Mouse (Mus musculus) cerebellum, adult 8-10 months (tissue): ENCODE data around the gene Chrm3.

Source experiments
- DNase-seq: peaks from one replicate; pipeline ENCODE4 v3.0.0; 2022

Gene Chrm3

GRCm38 (mm10) chr13:9977699-9978098, 382.9 kb downstream of the Chrm3 start:
- no peak for DNase-seq

- no peak for DNase-seq
Measured at GRCm38 (mm10) chr13:9973742-9974321, 386.8 kb downstream of the Chrm3 start.

GRCm38 (mm10) chr13:9971845-9972244, 388.8 kb downstream of the Chrm3 start:
- DNase-seq, result no peak

GRCm38 (mm10) chr13:9952619-9953018, 408.0 kb downstream of the Chrm3 start:
- no peak for DNase-seq

- no peak for DNase-seq
Measured at GRCm38 (mm10) chr13:9951376-9951775, 409.3 kb downstream of the Chrm3 start.

GRCm38 (mm10) chr13:9949091-9949490, 411.6 kb downstream of the Chrm3 start:
- no peak for DNase-seq

- DNase-seq, result no peak
Measured at GRCm38 (mm10) chr13:9940186-9940585, 420.5 kb downstream of the Chrm3 start.

GRCm38 (mm10) chr13:9938798-9939485, 421.7 kb downstream of the Chrm3 start:
- DNase-seq, result no peak

- DNase-seq, result no peak
Measured at GRCm38 (mm10) chr13:9932714-9933113, 427.9 kb downstream of the Chrm3 start.

GRCm38 (mm10) chr13:9930606-9931005, 430.0 kb downstream of the Chrm3 start:
- DNase-seq, result no peak

- DNase-seq, result no peak
Measured at GRCm38 (mm10) chr13:9929978-9930377, 430.7 kb downstream of the Chrm3 start.

GRCm38 (mm10) chr13:9921150-9921549, 439.5 kb downstream of the Chrm3 start:
- DNase-seq, result no peak

- DNase-seq, result no peak
Measured at GRCm38 (mm10) chr13:9912697-9913096, 447.9 kb downstream of the Chrm3 start.

GRCm38 (mm10) chr13:9908707-9909106, 451.9 kb downstream of the Chrm3 start:
- DNase-seq, result no peak

- DNase-seq, result no peak
Measured at GRCm38 (mm10) chr13:9907202-9907601, 453.4 kb downstream of the Chrm3 start.

- DNase-seq, result no peak
Measured at GRCm38 (mm10) chr13:9904455-9904854, 456.2 kb downstream of the Chrm3 start.

- DNase-seq, result no peak
Measured at GRCm38 (mm10) chr13:9900653-9901385, 459.8 kb downstream of the Chrm3 start.

- no peak for DNase-seq
Measured at GRCm38 (mm10) chr13:9898664-9899369, 461.8 kb downstream of the Chrm3 start.

GRCm38 (mm10) chr13:9897231-9897630, 463.4 kb downstream of the Chrm3 start:
- DNase-seq, result no peak

- no peak for DNase-seq
Measured at GRCm38 (mm10) chr13:9895045-9895625, 465.5 kb downstream of the Chrm3 start.

- DNase-seq, result no peak
Measured at GRCm38 (mm10) chr13:9891088-9891487, 469.6 kb downstream of the Chrm3 start.

- no peak for DNase-seq
Measured at GRCm38 (mm10) chr13:9890460-9890859, 470.2 kb downstream of the Chrm3 start.

GRCm38 (mm10) chr13:9889954-9890353, 470.7 kb downstream of the Chrm3 start:
- DNase-seq, result no peak
